Mouse (Mus musculus): ENCODE results near the gene Ghrl. TPM values are rescaled to one million over a fixed set of nuclear protein-coding genes. Genes with fewer than 3 reads are reported as not detected.
"Not testable (repeated sequence)": the region's sequence is repeated elsewhere in the genome, so short reads cannot be mapped to it uniquely, and the experiment has no call there.

Ghrl gene
- polyA plus RNA-seq, 1 experiment from 2014 or later, result 40.7 TPM

GRCm38 (mm10) chr6:113714276-113714675, 5.4 kb downstream of the Ghrl start:
- Histone ChIP-seq H3K4me1 (ENCODE audit: control insufficient read depth, insufficient read depth, low read length) (no peaks in the 10 kb centered on the region), H3K27ac (ENCODE audit: low read length) (no peak overlapping the region), H3K36me3 (ENCODE audit: control insufficient read depth, insufficient read depth, low read length) (peaks cover 24% of the 10 kb centered on the region), H3K27me3 (ENCODE audit: control insufficient read depth, insufficient read depth, low read length) (no peaks in the 10 kb centered on the region), H3K4me3 (replicated peaks; ENCODE audit: low read length) (no peak overlapping the region), H3K9ac (ENCODE audit: low read length) (no peak overlapping the region), H3K4me2 (ENCODE audit: low read depth, low read length) (no peak overlapping the region), H3K9me3 (replicated peaks; ENCODE audit: control insufficient read depth, low read length) (no peaks in the 10 kb centered on the region)
- ATAC-seq (ENCODE audit: insufficient read depth, low FRiP score), result no peak
- WGBS, result 84% methylated on average over 2 of the region's 2 CpGs

GRCm38 (mm10) chr6:113713389-113713788, 6.3 kb downstream of the Ghrl start:
- peaks cover 22% of the 10 kb centered on the region for H3K36me3 ChIP-seq (ENCODE audit: control insufficient read depth, insufficient read depth, low read length)
- H3K4me3 ChIP-seq (replicated peaks; ENCODE audit: low read length); H3K4me1 ChIP-seq (ENCODE audit: control insufficient read depth, insufficient read depth, low read length); H3K9me3 ChIP-seq (replicated peaks; ENCODE audit: control insufficient read depth, low read length); H3K27ac ChIP-seq (ENCODE audit: low read length); H3K27me3 ChIP-seq (ENCODE audit: control insufficient read depth, insufficient read depth, low read length); H3K9ac ChIP-seq (ENCODE audit: low read length); H3K4me2 ChIP-seq (ENCODE audit: low read depth, low read length); ATAC-seq (ENCODE audit: insufficient read depth, low FRiP score): not testable (repeated sequence)
- 85% methylated on average over 5 of the region's 5 CpGs for WGBS

- H3K27me3 ChIP-seq (ENCODE audit: control insufficient read depth, insufficient read depth, low read length), result no peaks in the 10 kb centered on the region
- no peak overlapping the region for H3K4me3 ChIP-seq (replicated peaks; ENCODE audit: low read length)
- H3K4me2 ChIP-seq (ENCODE audit: low read depth, low read length), result no peak overlapping the region
- no peaks in the 10 kb centered on the region for H3K4me1 ChIP-seq (ENCODE audit: control insufficient read depth, insufficient read depth, low read length)
- ATAC-seq (ENCODE audit: insufficient read depth, low FRiP score), result no peak
- peaks cover 22% of the 10 kb centered on the region for H3K36me3 ChIP-seq (ENCODE audit: control insufficient read depth, insufficient read depth, low read length)
- no peak overlapping the region for H3K27ac ChIP-seq (ENCODE audit: low read length)
- no peaks in the 10 kb centered on the region for H3K9me3 ChIP-seq (replicated peaks; ENCODE audit: control insufficient read depth, low read length)
- H3K9ac ChIP-seq (ENCODE audit: low read length), result no peak overlapping the region
- WGBS, result 92% methylated on average over 3 of the region's 3 CpGs
Measured at GRCm38 (mm10) chr6:113712718-113713117, 7.0 kb downstream of the Ghrl start.

- no peak; the same call in 1 of the 2 replicates for ATAC-seq (ENCODE audit: insufficient read depth, low FRiP score)
- under 1% methylated on average over 89 of the region's 113 CpGs for WGBS
Measured at GRCm38 (mm10) chr6:113697222-113698205, 22.2 kb downstream of the Ghrl start.

GRCm38 (mm10) chr6:113696582-113697221, 23.0 kb downstream of the Ghrl start, which contains the start of gene Tatdn2:
Gene Tatdn2, plus strand, starts transcription at chr6:113697050.
- peak; percentile 99 for ATAC-seq (ENCODE audit: insufficient read depth, low FRiP score)
- peaks cover 2% of the 10 kb centered on the region; the same call in 1 of the 2 replicates for H3K36me3 ChIP-seq (ENCODE audit: control insufficient read depth, insufficient read depth, low read length)
- H3K9ac ChIP-seq (ENCODE audit: low read length), result peak within 1 kb of the TSS; percentile 90
- peak within 1 kb of the TSS; percentile 93 for H3K27ac ChIP-seq (ENCODE audit: low read length)
- no peaks in the 10 kb centered on the region for H3K27me3 ChIP-seq (ENCODE audit: control insufficient read depth, insufficient read depth, low read length)
- no peaks in the 10 kb centered on the region for H3K9me3 ChIP-seq (replicated peaks; ENCODE audit: control insufficient read depth, low read length)
- under 1% methylated on average over 58 of the region's 58 CpGs for WGBS
- H3K4me2 ChIP-seq (ENCODE audit: low read depth, low read length), result peak within 1 kb of the TSS; percentile 96
- H3K4me1 ChIP-seq (ENCODE audit: control insufficient read depth, insufficient read depth, low read length), result peaks cover 21% of the 10 kb centered on the region
- H3K4me3 ChIP-seq (replicated peaks; ENCODE audit: low read length), result peak within 1 kb of the TSS; percentile 95

More at GRCm38 (mm10) chr6:113697222-113698205, 22.2 kb downstream of the Ghrl start:
- Histone ChIP-seq H3K27me3 (ENCODE audit: control insufficient read depth, insufficient read depth, low read length) (no peaks in the 10 kb centered on the region), H3K4me3 (replicated peaks; ENCODE audit: low read length) (peak overlapping the region; percentile 95), H3K4me2 (ENCODE audit: low read depth, low read length) (peak overlapping the region; percentile 96), H3K9ac (ENCODE audit: low read length) (peak overlapping the region; percentile 90), H3K9me3 (replicated peaks; ENCODE audit: control insufficient read depth, low read length) (no peaks in the 10 kb centered on the region), H3K27ac (ENCODE audit: low read length) (peak overlapping the region; percentile 93), H3K36me3 (ENCODE audit: control insufficient read depth, insufficient read depth, low read length) (peaks cover 10% of the 10 kb centered on the region; the same call in 1 of the 2 replicates), H3K4me1 (ENCODE audit: control insufficient read depth, insufficient read depth, low read length) (peaks cover 21% of the 10 kb centered on the region)

GRCm38 (mm10) chr6:113695766-113696355, 23.8 kb downstream of the Ghrl start:
- 45% methylated on average over 4 of the region's 4 CpGs for WGBS
- Histone ChIP-seq H3K9ac (ENCODE audit: low read length) (peak overlapping the region; percentile 58), H3K4me2 (ENCODE audit: low read depth, low read length) (peak overlapping the region; percentile 56), H3K9me3 (replicated peaks; ENCODE audit: control insufficient read depth, low read length) (no peaks in the 10 kb centered on the region), H3K27ac (ENCODE audit: low read length) (peak overlapping the region; percentile 93), H3K4me3 (replicated peaks; ENCODE audit: low read length) (peak overlapping the region; percentile 95), H3K36me3 (ENCODE audit: control insufficient read depth, insufficient read depth, low read length) (no peaks in the 10 kb centered on the region), H3K4me1 (ENCODE audit: control insufficient read depth, insufficient read depth, low read length) (peaks cover 24% of the 10 kb centered on the region), H3K27me3 (ENCODE audit: control insufficient read depth, insufficient read depth, low read length) (no peaks in the 10 kb centered on the region)
- no peak for ATAC-seq (ENCODE audit: insufficient read depth, low FRiP score)

GRCm38 (mm10) chr6:113695203-113695602, 24.5 kb downstream of the Ghrl start:
- no peak for ATAC-seq (ENCODE audit: insufficient read depth, low FRiP score)
- Histone ChIP-seq H3K4me2 (ENCODE audit: low read depth, low read length) (no peak overlapping the region), H3K4me1 (ENCODE audit: control insufficient read depth, insufficient read depth, low read length) (peaks cover 30% of the 10 kb centered on the region), H3K4me3 (replicated peaks; ENCODE audit: low read length) (no peak overlapping the region), H3K36me3 (ENCODE audit: control insufficient read depth, insufficient read depth, low read length) (no peaks in the 10 kb centered on the region), H3K27ac (ENCODE audit: low read length) (no peak overlapping the region), H3K27me3 (ENCODE audit: control insufficient read depth, insufficient read depth, low read length) (no peaks in the 10 kb centered on the region), H3K9me3 (replicated peaks; ENCODE audit: control insufficient read depth, low read length) (no peaks in the 10 kb centered on the region), H3K9ac (ENCODE audit: low read length) (no peak overlapping the region)
- WGBS, result 67% methylated on average over 1 of the region's 1 CpGs

GRCm38 (mm10) chr6:113693377-113693776, 26.3 kb downstream of the Ghrl start:
- H3K27ac ChIP-seq (ENCODE audit: low read length), result no peak overlapping the region
- H3K27me3 ChIP-seq (ENCODE audit: control insufficient read depth, insufficient read depth, low read length), result no peaks in the 10 kb centered on the region
- no peak overlapping the region for H3K4me2 ChIP-seq (ENCODE audit: low read depth, low read length)
- no peaks in the 10 kb centered on the region for H3K9me3 ChIP-seq (replicated peaks; ENCODE audit: control insufficient read depth, low read length)
- H3K4me1 ChIP-seq (ENCODE audit: control insufficient read depth, insufficient read depth, low read length), result peaks cover 32% of the 10 kb centered on the region
- H3K36me3 ChIP-seq (ENCODE audit: control insufficient read depth, insufficient read depth, low read length), result no peaks in the 10 kb centered on the region
- no peak for ATAC-seq (ENCODE audit: insufficient read depth, low FRiP score)
- H3K4me3 ChIP-seq (replicated peaks; ENCODE audit: low read length), result no peak overlapping the region
- no peak overlapping the region for H3K9ac ChIP-seq (ENCODE audit: low read length)
- WGBS, result 87% methylated on average over 5 of the region's 5 CpGs
